Mouse (Mus musculus): Measurements from ENCODE around the gene Cmss1. TPM values are rescaled to one million over a fixed set of nuclear protein-coding genes. Genes with fewer than 3 reads are reported as not detected.

The Cmss1 gene
- polyA plus RNA-seq, 1 experiment from 2014 or later, result 27.5 TPM

DNA sequence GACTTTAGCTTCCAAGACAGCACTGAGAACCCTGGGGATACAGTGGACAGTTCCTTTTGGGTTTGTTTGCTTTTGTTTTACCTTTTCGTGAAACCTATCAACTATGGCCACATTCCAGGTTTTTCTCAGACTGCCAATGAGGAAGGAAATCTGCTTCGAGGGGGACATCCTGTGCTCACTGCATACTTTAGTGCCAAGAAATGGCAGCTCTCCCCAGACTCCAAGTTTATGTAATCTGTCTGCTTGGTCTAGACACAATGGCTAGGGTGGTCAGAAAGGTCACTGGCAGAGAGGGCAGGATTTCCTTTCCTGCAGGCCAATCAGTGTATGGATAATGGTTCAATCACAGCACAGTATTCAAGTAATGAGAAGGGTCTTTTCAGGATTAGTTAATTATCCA lies 24.7 kb downstream of the Cmss1 start:
- H3K27me3 ChIP-seq (replicated peaks), result no peaks in the 10 kb centered on the region
- 0 out of 2 replicates have a peak, but pooled peaks cover 12% of the 10 kb centered on the region for H3K4me1 ChIP-seq (replicated peaks)
- no peaks in the 10 kb centered on the region for H3K36me3 ChIP-seq
- 54% methylated on average over 2 of the region's 2 CpGs for WGBS
- H3K27ac ChIP-seq (ENCODE audit: poor library complexity, severe bottlenecking), result no peak overlapping the region
- no peak overlapping the region for H3K4me3 ChIP-seq
- no peak overlapping the region for H3K4me2 ChIP-seq
- ATAC-seq (ENCODE audit: insufficient number of reproducible peaks, low FRiP score), result peak; percentile 39; the same call in 1 of the 2 replicates
- no peak overlapping the region for H3K9ac ChIP-seq
- H3K9me3 ChIP-seq (replicated peaks), result no peaks in the 10 kb centered on the region

- WGBS, result 46% methylated on average over 7 of the region's 7 CpGs
- Histone ChIP-seq H3K27ac (ENCODE audit: poor library complexity, severe bottlenecking) (peak overlapping the region; percentile 17), H3K4me2 (no peak overlapping the region), H3K36me3 (peaks cover 2% of the 10 kb centered on the region; the same call in 1 of the 2 replicates), H3K9ac (no peak overlapping the region), H3K4me3 (no peak overlapping the region), H3K4me1 (replicated peaks) (0 out of 2 replicates have a peak, but pooled peaks cover 12% of the 10 kb centered on the region), H3K27me3 (replicated peaks) (no peaks in the 10 kb centered on the region), H3K9me3 (replicated peaks) (no peaks in the 10 kb centered on the region)
- ATAC-seq (ENCODE audit: insufficient number of reproducible peaks, low FRiP score), result no peak
These were observed 26.6 kb downstream of the Cmss1 start for GRCm38 (mm10) chr16:57580041-57580440.

DNA sequence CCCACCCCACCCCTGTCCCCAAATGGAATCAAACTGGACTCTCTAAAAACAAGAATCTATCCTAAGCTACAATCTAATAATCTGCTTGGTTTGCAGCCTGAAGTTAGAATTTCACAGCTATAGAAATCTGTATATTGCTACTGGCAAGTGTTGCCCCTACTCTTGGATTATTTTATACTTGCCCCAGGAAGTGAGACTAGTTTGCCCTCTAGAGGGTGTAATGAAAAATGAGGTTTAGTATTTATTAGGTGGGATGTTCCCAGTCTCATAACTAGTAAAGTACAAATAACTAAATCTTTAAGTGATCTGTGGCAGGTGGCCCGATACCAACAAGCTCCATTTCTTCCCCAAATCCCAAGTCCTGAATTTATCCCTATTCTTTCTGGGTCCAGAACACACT lies 29.1 kb downstream of the Cmss1 start:
- WGBS, result 95% methylated on average over 1 of the region's 1 CpGs
- Histone ChIP-seq H3K9me3 (replicated peaks) (no peaks in the 10 kb centered on the region), H3K4me2 (no peak overlapping the region), H3K27me3 (replicated peaks) (no peaks in the 10 kb centered on the region), H3K27ac (ENCODE audit: poor library complexity, severe bottlenecking) (no peak overlapping the region), H3K4me1 (replicated peaks) (0 out of 2 replicates have a peak, but pooled peaks cover 12% of the 10 kb centered on the region), H3K4me3 (no peak overlapping the region), H3K36me3 (peaks cover 2% of the 10 kb centered on the region; the same call in 1 of the 2 replicates), H3K9ac (no peak overlapping the region)
- no peak for ATAC-seq (ENCODE audit: insufficient number of reproducible peaks, low FRiP score)

DNA sequence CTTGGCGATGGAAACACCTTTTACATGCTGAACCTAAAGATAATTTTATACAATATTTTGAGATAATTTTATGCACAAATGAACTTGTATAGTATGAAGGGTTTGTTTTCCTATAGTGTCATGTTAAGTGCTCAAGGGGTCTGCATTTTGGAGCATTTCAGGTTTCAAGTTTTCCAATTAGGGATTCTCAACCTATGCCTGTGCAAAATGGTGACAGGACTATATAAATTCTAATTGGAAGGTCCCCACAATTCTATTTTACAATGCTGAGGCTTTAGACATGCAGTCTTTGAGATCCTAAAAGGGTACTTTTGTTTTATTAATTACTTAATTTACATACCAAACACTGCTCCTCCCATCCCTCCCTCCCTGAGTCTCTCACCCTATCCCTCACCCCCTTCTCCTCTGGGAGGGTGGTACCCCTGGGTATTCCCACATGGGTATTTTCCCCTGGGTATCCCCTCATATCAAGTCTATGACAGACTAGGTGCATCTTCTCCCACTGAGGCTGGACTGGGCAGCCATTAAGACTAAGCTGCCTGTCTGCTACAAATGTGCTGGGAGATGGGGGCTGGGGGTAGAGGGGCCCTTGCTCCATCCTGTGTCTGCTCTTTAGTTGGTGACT lies 30.8 kb downstream of the Cmss1 start:
- Histone ChIP-seq H3K27ac (ENCODE audit: poor library complexity, severe bottlenecking) (no peak overlapping the region), H3K4me2 (no peak overlapping the region), H3K4me1 (replicated peaks) (0 out of 2 replicates have a peak, but pooled peaks cover 12% of the 10 kb centered on the region), H3K27me3 (replicated peaks) (no peaks in the 10 kb centered on the region), H3K36me3 (peaks cover 18% of the 10 kb centered on the region), H3K9ac (no peak overlapping the region), H3K9me3 (replicated peaks) (no peaks in the 10 kb centered on the region), H3K4me3 (no peak overlapping the region)
- 90% methylated on average over 1 of the region's 1 CpGs for WGBS
- no peak for ATAC-seq (ENCODE audit: insufficient number of reproducible peaks, low FRiP score)

- H3K9ac ChIP-seq, result no peak overlapping the region
- no peak overlapping the region for H3K4me3 ChIP-seq
- 0 out of 2 replicates have a peak, but pooled peaks cover 4% of the 10 kb centered on the region for H3K4me1 ChIP-seq (replicated peaks)
- 56% methylated on average over 1 of the region's 1 CpGs for WGBS
- peaks cover 32% of the 10 kb centered on the region for H3K36me3 ChIP-seq
- H3K27me3 ChIP-seq (replicated peaks), result no peaks in the 10 kb centered on the region
- H3K9me3 ChIP-seq (replicated peaks), result no peaks in the 10 kb centered on the region
- no peak overlapping the region for H3K4me2 ChIP-seq
- H3K27ac ChIP-seq (ENCODE audit: poor library complexity, severe bottlenecking), result no peak overlapping the region
- ATAC-seq (ENCODE audit: insufficient number of reproducible peaks, low FRiP score), result no peak
These were observed 32.8 kb downstream of the Cmss1 start for GRCm38 (mm10) chr16:57573831-57574230.

GRCm38 (mm10) chr16:57570789-57571311 lies 35.8 kb downstream of the Cmss1 start:
- Histone ChIP-seq H3K27me3 (replicated peaks) (no peaks in the 10 kb centered on the region), H3K4me2 (no peak overlapping the region), H3K9me3 (replicated peaks) (no peaks in the 10 kb centered on the region), H3K36me3 (peaks cover 32% of the 10 kb centered on the region), H3K4me1 (replicated peaks) (0 out of 2 replicates have a peak, but pooled peaks cover 5% of the 10 kb centered on the region), H3K9ac (no peak overlapping the region), H3K4me3 (no peak overlapping the region), H3K27ac (ENCODE audit: poor library complexity, severe bottlenecking) (no peak overlapping the region)
- ATAC-seq (ENCODE audit: insufficient number of reproducible peaks, low FRiP score), result no peak
- WGBS, result 90% methylated on average over 5 of the region's 5 CpGs

DNA sequence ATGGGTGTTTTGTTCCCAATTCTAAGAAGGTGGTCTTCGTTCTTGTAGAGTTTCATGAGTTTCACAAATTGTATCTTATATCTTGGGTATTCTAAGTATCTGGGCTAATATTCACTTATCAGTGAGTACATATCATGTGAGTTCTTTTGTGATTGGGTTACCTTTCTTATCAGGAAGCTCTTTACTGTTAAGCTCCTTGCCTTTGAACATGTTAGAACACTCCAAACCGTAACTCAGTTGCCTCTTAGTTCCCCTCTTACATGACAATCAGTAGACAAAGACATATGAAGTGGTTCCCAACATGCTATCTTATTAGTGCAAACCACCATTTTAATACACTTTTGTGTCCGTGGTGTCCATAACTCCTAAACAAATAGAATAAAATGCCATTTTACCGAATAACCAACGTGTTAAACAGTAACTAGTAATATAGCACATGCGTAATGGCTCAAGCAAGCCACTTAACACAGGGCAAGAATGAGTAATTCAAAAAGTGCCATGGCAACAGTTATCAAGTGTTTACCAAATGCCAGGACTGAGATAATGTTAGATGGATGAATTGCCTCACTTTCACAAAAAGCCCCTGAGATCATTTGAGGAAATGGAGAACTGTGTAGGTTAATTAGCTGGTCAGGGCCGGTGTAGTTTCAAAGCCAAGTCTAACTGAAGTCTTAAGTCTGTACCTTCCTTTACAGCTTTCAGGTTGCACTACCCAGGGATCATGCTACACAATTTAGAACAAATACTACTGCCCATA lies 37.8 kb downstream of the Cmss1 start:
- H3K9ac ChIP-seq, result no peak overlapping the region
- peaks cover 11% of the 10 kb centered on the region for H3K4me1 ChIP-seq (replicated peaks)
- no peaks in the 10 kb centered on the region for H3K9me3 ChIP-seq (replicated peaks)
- WGBS, result 75% methylated on average over 7 of the region's 7 CpGs
- peaks cover 32% of the 10 kb centered on the region for H3K36me3 ChIP-seq
- no peak overlapping the region for H3K4me2 ChIP-seq
- no peak for ATAC-seq (ENCODE audit: insufficient number of reproducible peaks, low FRiP score)
- no peak overlapping the region for H3K27ac ChIP-seq (ENCODE audit: poor library complexity, severe bottlenecking)
- H3K27me3 ChIP-seq (replicated peaks), result no peaks in the 10 kb centered on the region
- H3K4me3 ChIP-seq, result no peak overlapping the region

- 0 out of 2 replicates have a peak, but pooled peaks have one; percentile 33 for ATAC-seq (ENCODE audit: insufficient number of reproducible peaks, low FRiP score)
- no peaks in the 10 kb centered on the region for H3K9me3 ChIP-seq (replicated peaks)
- 49% methylated on average over 3 of the region's 3 CpGs for WGBS
- H3K27me3 ChIP-seq (replicated peaks), result no peaks in the 10 kb centered on the region
- H3K27ac ChIP-seq (ENCODE audit: poor library complexity, severe bottlenecking), result no peak overlapping the region
- no peak overlapping the region for H3K9ac ChIP-seq
- H3K4me1 ChIP-seq (replicated peaks), result peaks cover 25% of the 10 kb centered on the region
- H3K4me2 ChIP-seq, result no peak overlapping the region
- H3K4me3 ChIP-seq, result no peak overlapping the region
- peaks cover 23% of the 10 kb centered on the region for H3K36me3 ChIP-seq
These were observed 40.4 kb downstream of the Cmss1 start for GRCm38 (mm10) chr16:57566215-57566614.

GRCm38 (mm10) chr16:57564807-57565206 lies 41.9 kb downstream of the Cmss1 start:
- H3K9ac ChIP-seq, result no peak overlapping the region
- H3K27ac ChIP-seq (ENCODE audit: poor library complexity, severe bottlenecking), result no peak overlapping the region
- no peak for ATAC-seq (ENCODE audit: insufficient number of reproducible peaks, low FRiP score)
- peaks cover 25% of the 10 kb centered on the region for H3K4me1 ChIP-seq (replicated peaks)
- no peak overlapping the region for H3K4me3 ChIP-seq
- H3K4me2 ChIP-seq, result no peak overlapping the region
- H3K36me3 ChIP-seq, result peaks cover 12% of the 10 kb centered on the region
- no peaks in the 10 kb centered on the region for H3K27me3 ChIP-seq (replicated peaks)
- H3K9me3 ChIP-seq (replicated peaks), result no peaks in the 10 kb centered on the region
- WGBS, result 54% methylated on average over 1 of the region's 1 CpGs

- Histone ChIP-seq H3K4me2 (no peak overlapping the region), H3K27ac (ENCODE audit: poor library complexity, severe bottlenecking) (no peak overlapping the region), H3K27me3 (replicated peaks) (no peaks in the 10 kb centered on the region), H3K4me1 (replicated peaks) (peaks cover 23% of the 10 kb centered on the region), H3K9me3 (replicated peaks) (no peaks in the 10 kb centered on the region), H3K9ac (no peak overlapping the region), H3K4me3 (no peak overlapping the region), H3K36me3 (peaks cover 11% of the 10 kb centered on the region)
- ATAC-seq (ENCODE audit: insufficient number of reproducible peaks, low FRiP score), result 0 out of 2 replicates have a peak, but pooled peaks have one; percentile 48
- WGBS, result 34% methylated on average over 3 of the region's 3 CpGs
These were observed 43.2 kb downstream of the Cmss1 start for GRCm38 (mm10) chr16:57563453-57563852.

DNA sequence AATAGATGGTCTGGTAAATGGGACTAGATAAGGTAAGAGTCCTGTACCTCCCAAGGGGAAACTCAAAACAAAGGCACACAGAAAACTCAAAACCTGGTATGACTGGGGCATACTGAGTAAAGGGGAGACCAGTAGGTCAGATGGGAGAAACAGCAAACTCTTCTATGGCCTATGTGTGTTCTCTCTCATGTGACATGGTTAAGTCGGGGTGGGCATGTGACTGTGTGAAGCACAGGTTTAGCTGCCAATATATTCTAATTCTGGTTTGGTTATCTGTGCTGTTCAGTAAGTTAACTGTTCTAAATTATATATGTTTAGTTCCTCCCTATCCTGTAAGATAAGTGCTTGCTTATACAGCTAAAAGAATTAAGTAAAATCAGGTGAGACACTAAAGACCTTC lies 46.5 kb downstream of the Cmss1 start:
- no peaks in the 10 kb centered on the region for H3K9me3 ChIP-seq (replicated peaks)
- no peak for ATAC-seq (ENCODE audit: insufficient number of reproducible peaks, low FRiP score)
- no peak overlapping the region for H3K4me2 ChIP-seq
- peaks cover 9% of the 10 kb centered on the region for H3K36me3 ChIP-seq
- H3K27me3 ChIP-seq (replicated peaks), result no peaks in the 10 kb centered on the region
- H3K4me3 ChIP-seq, result no peak overlapping the region
- peaks cover 27% of the 10 kb centered on the region for H3K4me1 ChIP-seq (replicated peaks)
- 94% methylated on average over 1 of the region's 1 CpGs for WGBS
- no peak overlapping the region for H3K9ac ChIP-seq
- no peak overlapping the region for H3K27ac ChIP-seq (ENCODE audit: poor library complexity, severe bottlenecking)
